29 mouse cellular contexts compared by ENCODE assay signal in the genomic region with DNA sequence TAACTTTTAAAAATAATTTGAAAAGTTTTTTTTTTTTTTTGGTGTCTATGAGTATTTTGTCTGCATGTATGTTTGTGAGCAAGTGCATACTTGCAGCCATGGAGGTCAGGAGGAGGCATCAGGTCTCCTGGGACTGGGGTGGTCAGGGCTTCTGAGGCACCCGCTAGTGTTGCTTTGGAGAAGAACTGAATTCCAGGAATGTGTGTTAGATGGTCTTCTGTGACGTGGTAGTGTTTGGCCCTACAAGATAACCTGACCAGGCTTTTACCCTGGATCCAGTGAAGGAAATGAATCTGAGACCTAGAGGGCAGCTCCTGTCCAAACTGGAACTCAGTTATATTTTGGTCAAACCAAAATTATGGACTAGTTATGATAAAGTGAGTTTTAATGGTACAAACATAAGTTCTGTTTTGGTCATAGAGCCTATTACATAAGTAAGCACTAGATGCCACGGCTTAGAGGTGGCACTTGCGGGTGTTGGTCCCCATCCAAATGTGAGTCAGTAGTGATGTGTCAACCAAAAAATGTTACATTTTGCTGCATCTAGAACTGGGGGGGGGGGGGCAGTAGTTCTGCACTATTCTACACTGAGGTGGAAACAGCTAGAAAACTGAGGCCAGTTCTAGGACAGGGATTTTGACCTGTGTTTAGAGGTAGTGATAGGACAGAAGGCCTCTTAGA. TPM values are rescaled to one million over a fixed set of nuclear protein-coding genes. Genes with fewer than 3 reads are reported as not detected.
DNase-seq lines count a peak whose midpoint lies in the region; ATAC-seq lines count a peak whose summit lies in the region.
"Had no signal": no experiment of that assay in that cellular context is flagged by ENCODE, and none has a peak within 500 bp of the region (broad histone marks: within the 10 kb centered on the region; RNA-seq: fewer than 3 reads in every experiment).

No protein-coding gene starts in this region.

- no peak overlapping the region for H3K27ac ChIP-seq in liver, embryonic 12.5 days
- no peak overlapping the region for H3K27ac ChIP-seq in midbrain, embryonic 15.5 days
- H3K27ac ChIP-seq: hindbrain, embryonic 10.5 days; hindbrain, embryonic 15.5 days; kidney, embryonic 15.5 days; limb, embryonic 10.5 days; limb, embryonic 15.5 days; liver, embryonic 14.5 days; midbrain, embryonic 12.5 days; stomach, embryonic 15.5 days had no signal

- H3K9me3 ChIP-seq in liver, embryonic 12.5 days (replicated peaks): no peaks in the 10 kb centered on the region
- H3K9me3 ChIP-seq in midbrain, embryonic 15.5 days: no peaks in the 10 kb centered on the region
- H3K9me3 ChIP-seq: G1E; hindbrain, embryonic 10.5 days; hindbrain, embryonic 15.5 days; kidney, embryonic 15.5 days; limb, embryonic 10.5 days; limb, embryonic 15.5 days; midbrain, embryonic 12.5 days; stomach, embryonic 15.5 days had no signal

- peaks cover 4% of the 10 kb centered on the region; the same call in 1 of the 2 replicates for H3K27me3 ChIP-seq in liver, embryonic 12.5 days (replicated peaks)
- no peaks in the 10 kb centered on the region for H3K27me3 ChIP-seq in midbrain, embryonic 15.5 days (replicated peaks)
- H3K27me3 ChIP-seq: hindbrain, embryonic 15.5 days; kidney, embryonic 15.5 days; limb, embryonic 15.5 days; midbrain, embryonic 12.5 days; stomach, embryonic 15.5 days had no signal

- WGBS in liver, embryonic 12.5 days (ENCODE audit: insufficient replicate concordance): 74% methylated on average over 4 of the region's 4 CpGs
- WGBS in midbrain, embryonic 15.5 days: 96% methylated on average over 4 of the region's 4 CpGs

- no peak overlapping the region for H3K4me3 ChIP-seq in liver, embryonic 12.5 days
- H3K4me3 ChIP-seq in midbrain, embryonic 15.5 days: no peak overlapping the region
- H3K4me3 ChIP-seq: erythroblast, embryonic 14.5 days; hindbrain, embryonic 10.5 days; hindbrain, embryonic 15.5 days; kidney, embryonic 15.5 days; limb, embryonic 10.5 days; limb, embryonic 15.5 days; megakaryocyte, embryonic 14.5 days; midbrain, embryonic 12.5 days; stomach, embryonic 15.5 days had no signal

- H3K4me1 ChIP-seq in liver, embryonic 12.5 days: no peaks in the 10 kb centered on the region
- H3K4me1 ChIP-seq in midbrain, embryonic 15.5 days: 0 out of 2 replicates have a peak, but pooled peaks cover 5% of the 10 kb centered on the region
- H3K4me1 ChIP-seq: kidney, embryonic 15.5 days; limb, embryonic 10.5 days; megakaryocyte, embryonic 14.5 days; midbrain, embryonic 12.5 days; stomach, embryonic 15.5 days had no signal

- no peak overlapping the region for H3K9ac ChIP-seq in liver, embryonic 12.5 days
- no peak overlapping the region for H3K9ac ChIP-seq in midbrain, embryonic 15.5 days
- H3K9ac ChIP-seq: hindbrain, embryonic 15.5 days; kidney, embryonic 15.5 days; limb, embryonic 15.5 days; liver, embryonic 14.5 days; midbrain, embryonic 12.5 days; stomach, embryonic 15.5 days had no signal

- H3K36me3 ChIP-seq in liver, embryonic 12.5 days: no peaks in the 10 kb centered on the region
- H3K36me3 ChIP-seq in midbrain, embryonic 15.5 days (replicated peaks): no peaks in the 10 kb centered on the region
- H3K36me3 ChIP-seq: hindbrain, embryonic 10.5 days; hindbrain, embryonic 15.5 days; kidney, embryonic 15.5 days; limb, embryonic 10.5 days; limb, embryonic 15.5 days; midbrain, embryonic 12.5 days; stomach, embryonic 15.5 days had no signal

- no peak for ATAC-seq in liver, embryonic 12.5 days
- ATAC-seq in midbrain, embryonic 15.5 days (replicated peaks): no peak
- ATAC-seq: forebrain, embryonic 16.5 days; inflammation-experienced regulatory T-cells, adult 6 months had no signal

- DNase-seq in heart, adult 11 months: peak; percentile 72
- DNase-seq in heart, adult 18-20 months: no peak
- peak; percentile 14 for DNase-seq in 416B (ENCODE audit: low read depth)
- DNase-seq in adrenal gland, adult 8-10 months: peak; percentile 45
- DNase-seq in brain, adult 2 months (ENCODE audit: low read depth, low spot score): peak; percentile 57
- DNase-seq in frontal cortex, postnatal 36 days (ENCODE audit: low spot score in 2 of 2): no peak
- DNase-seq: cerebellum, adult 11-12 months; cerebellum, adult 9-11 months; heart, postnatal 14 days; kidney, adult 18-20 months; kidney, postnatal 4 days; layer of hippocampus, postnatal 36 days; lung, adult 2 months; thymus, postnatal 14 days had no signal

- H3K4me2 ChIP-seq in liver, embryonic 12.5 days: no peak overlapping the region
- H3K4me2 ChIP-seq in midbrain, embryonic 15.5 days: no peak overlapping the region
- H3K4me2 ChIP-seq: hindbrain, embryonic 15.5 days; kidney, embryonic 15.5 days; limb, embryonic 15.5 days; midbrain, embryonic 12.5 days; stomach, embryonic 15.5 days had no signal

RNA-seq across cellular contexts. Expression of gene Cnnm2, which starts 38.6 kb away (rescaled TPM):
- total RNA-seq in heart, adult 18-20 months (2021): 1 to 10 TPM; 5.7 to 6.7 TPM
- 10 to 100 TPM; 27.6 to 45.6 (median 37.6) TPM for total RNA-seq in adrenal gland, adult 8-10 months (2022)
- 1.6 and 2.5 TPM in 2 replicates for polyA plus RNA-seq in liver, embryonic 12.5 days (2016; fragmentation: Nextera tagmentation; extraction: Ambion mirVana)
- 7.8 and 10.1 TPM in 2 replicates for polyA plus RNA-seq in midbrain, embryonic 15.5 days (2015; fragmentation: Nextera tagmentation; extraction: Ambion mirVana)

Comparison
In these comparisons a context has a peak if more than half of its experiments do, and no peak if none do; other contexts are left out.
1. DNase-seq: peak in heart, adult 11 months (single experiment), 416B (single experiment), adrenal gland, adult 8-10 months (single experiment) and brain, adult 2 months (single experiment); none in heart, adult 18-20 months (0 of 2) and frontal cortex, postnatal 36 days (0 of 2).